Mouse (Mus musculus) bone marrow, adult 2 months (tissue): ENCODE results near the gene Rragd.

ENCODE experiments used
- CTCF ChIP-seq: fragments of 200-500 bp; IDR thresholded peaks from 2 replicates; pipeline ENCODE4 v1.5.1; 2011; ENCODE audit warnings: low read length, control low read depth; ENCODE audit not compliant: control insufficient read depth, insufficient read depth
- POLR2A ChIP-seq: fragments of 200-500 bp; IDR thresholded peaks from 2 replicates; pipeline ENCODE4 v1.6.1; 2011; ENCODE audit warnings: low read depth, mild to moderate bottlenecking, control low read depth, low read length, borderline replicate concordance; ENCODE audit not compliant: control insufficient read depth

DNA sequence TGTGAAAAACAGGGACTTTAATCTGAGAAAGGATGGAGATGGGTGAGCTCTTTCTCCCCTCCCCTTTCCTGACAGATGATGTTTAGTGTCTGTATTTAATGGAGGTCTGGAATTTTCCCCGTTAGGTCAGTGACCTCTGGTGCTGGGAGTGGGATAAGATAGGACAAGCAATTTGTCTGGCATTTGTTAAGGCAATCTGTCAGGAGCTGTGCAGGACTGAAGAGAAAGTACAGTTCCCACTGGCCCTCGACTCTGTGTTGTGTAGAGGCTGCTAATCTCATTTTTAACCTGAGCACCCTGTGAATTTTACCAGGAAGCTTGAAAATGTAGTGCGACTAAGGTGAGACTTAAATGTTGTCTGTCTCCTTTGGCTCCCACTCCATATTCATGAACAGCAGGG, 2.8 kb downstream of the Rragd start:
- no peak for TF ChIP-seq CTCF
- no peak for TF ChIP-seq POLR2A
